Mouse (Mus musculus): ENCODE data around the gene Trip4.
"Not testable (repeated sequence)": the region's sequence is repeated elsewhere in the genome, so short reads cannot be mapped to it uniquely, and the experiment has no call there.

The Trip4 gene

GRCm38 (mm10) chr9:65791846-65792245 is 116.7 kb downstream of the Trip4 start:
- DNase-seq = no peak

GRCm38 (mm10) chr9:65791106-65791505 is 117.5 kb downstream of the Trip4 start:
- DNase-seq = no peak

GRCm38 (mm10) chr9:65789788-65790187 is 118.8 kb downstream of the Trip4 start:
- no peak for DNase-seq

GRCm38 (mm10) chr9:65788556-65788955 is 120.0 kb downstream of the Trip4 start:
- no peak for DNase-seq

- DNase-seq = no peak
These were observed 120.7 kb downstream of the Trip4 start for GRCm38 (mm10) chr9:65787829-65788344.

- DNase-seq = no peak
These were observed 121.5 kb downstream of the Trip4 start for GRCm38 (mm10) chr9:65786885-65787787.

GRCm38 (mm10) chr9:65785772-65786368 is 122.7 kb downstream of the Trip4 start:
- DNase-seq = no peak

GRCm38 (mm10) chr9:65779619-65780018 is 129.0 kb downstream of the Trip4 start:
- DNase-seq = not testable (repeated sequence)
